Mouse (Mus musculus) lung, adult 2 months (tissue): ENCODE data around the gene Slc4a1ap.
"Not testable (repeated sequence)": the region's sequence is repeated elsewhere in the genome, so short reads cannot be mapped to it uniquely, and the experiment has no call there.

ENCODE experiments used
- CTCF ChIP-seq: fragments of 200-500 bp; IDR thresholded peaks from 2 replicates; pipeline ENCODE4 v1.5.1; 2011; ENCODE audit warnings: mild to moderate bottlenecking, low read length, control low read depth; ENCODE audit not compliant: insufficient read depth
- POLR2A ChIP-seq: fragments of 200-500 bp; IDR thresholded peaks from 2 replicates; pipeline ENCODE4 v1.6.1; 2011; ENCODE audit warnings: low read depth, mild to moderate bottlenecking, control low read depth, low read length, borderline replicate concordance; ENCODE audit errors: extremely low read depth

DNA sequence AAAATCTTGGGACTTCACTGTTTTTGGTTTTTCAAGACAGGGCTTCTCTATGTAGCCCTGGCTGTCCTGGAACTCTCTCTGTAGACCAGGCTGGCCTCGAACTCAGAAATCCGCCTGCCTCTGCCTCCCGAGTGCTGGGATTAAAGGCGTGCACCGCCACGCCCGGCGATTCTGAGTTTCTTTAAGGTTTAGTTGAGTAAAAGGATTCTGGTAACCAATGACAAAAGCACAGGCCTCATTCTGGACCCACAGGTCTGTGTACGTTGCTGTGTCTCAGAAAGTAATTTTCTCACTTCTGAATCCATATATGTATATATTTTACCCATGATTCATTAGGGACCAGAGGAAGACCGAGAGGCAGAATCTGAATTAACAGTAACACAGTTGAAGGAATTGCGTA is 912 bp downstream of the Slc4a1ap start, which contains the start of gene Supt7l:
- TF ChIP-seq CTCF, POLR2A: not testable (repeated sequence)
